Mouse (Mus musculus) embryo, embryonic 10 days (tissue): ENCODE data around the gene 4930558K02Rik.
A peak's percentile ranks its signal among the peaks of the same experiment; 100 is the strongest.

Experiments
- DNase-seq: peaks from one replicate; pipeline ENCODE4 v3.0.0-alpha.2; 2015; ENCODE audit warnings: low spot score

The 4930558K02Rik gene

DNA sequence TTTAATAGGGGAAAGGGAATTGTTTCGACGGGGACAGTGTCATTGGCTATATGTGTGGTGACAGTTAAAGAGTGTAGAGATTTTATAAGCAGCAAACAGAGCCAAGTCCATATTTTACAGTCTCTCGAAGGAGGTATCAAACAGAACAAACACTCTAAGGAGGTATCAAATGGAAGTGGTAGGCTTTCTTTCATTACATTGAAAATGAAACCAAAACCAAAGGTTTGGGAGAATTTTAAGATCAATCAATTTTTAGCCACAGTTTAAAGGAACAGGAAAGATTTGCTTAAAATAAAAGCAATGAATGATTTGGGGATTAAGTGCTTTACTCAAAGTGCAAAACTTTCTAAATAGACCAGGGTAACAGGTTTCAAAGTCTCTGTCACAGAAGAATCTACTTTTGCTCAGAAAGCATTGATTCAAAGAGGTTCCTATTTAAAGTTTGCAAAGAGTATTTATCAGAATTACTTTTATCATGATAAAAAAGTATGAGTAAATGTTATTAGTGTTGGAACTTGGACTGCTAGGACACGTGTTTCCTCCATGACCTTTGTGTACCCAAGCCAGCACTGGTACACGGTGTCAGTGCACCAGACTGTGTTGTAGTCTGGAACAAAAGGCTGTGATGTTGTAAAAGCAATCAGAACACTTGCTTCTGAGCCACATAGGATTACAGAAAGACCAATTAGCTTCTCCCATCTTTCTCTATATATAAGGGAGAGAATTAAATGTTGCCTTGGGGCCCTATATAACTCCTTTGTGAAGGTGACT is 28.2 kb downstream of the 4930558K02Rik start:
- no peak for DNase-seq

DNA sequence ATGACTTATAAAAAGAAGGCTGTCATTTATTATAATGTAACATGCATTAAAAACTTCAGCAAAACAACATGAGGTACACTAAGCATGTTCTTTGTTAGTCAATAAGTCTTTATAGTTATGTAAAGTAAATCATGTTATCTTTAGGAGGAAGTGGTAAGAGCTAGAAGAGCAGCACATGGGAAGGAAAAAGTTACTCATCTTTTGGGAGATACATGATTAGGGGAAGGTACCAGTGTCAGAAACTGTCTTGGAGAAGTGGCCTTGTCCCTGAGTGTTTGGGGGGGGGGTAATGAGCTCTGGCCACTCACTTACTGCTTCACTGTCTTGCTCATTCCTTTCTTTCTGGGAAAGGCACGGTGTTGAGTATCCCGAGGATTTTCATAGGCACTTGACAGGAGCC is 37.4 kb downstream of the 4930558K02Rik start:
- no peak for DNase-seq

DNA sequence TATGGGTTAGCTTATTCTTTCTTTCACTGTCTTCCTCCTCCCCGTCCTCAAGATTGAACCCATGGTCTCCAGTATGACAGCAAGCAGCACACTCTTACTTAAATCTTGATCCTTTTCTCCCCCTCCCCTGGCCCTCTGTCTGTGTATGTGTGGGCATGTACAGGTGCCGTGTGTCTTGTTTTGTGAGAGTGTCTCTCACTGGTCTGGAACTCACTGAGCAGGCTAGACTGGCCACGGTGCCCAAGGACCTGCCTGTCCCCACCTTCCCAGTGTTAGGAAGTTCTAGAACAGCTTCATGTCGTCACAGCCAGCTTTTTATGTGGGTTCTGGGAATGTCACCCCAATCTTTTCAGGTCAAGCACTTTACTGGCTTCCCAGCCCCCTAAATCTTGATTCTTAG is 47.1 kb downstream of the 4930558K02Rik start:
- DNase-seq = no peak

DNA sequence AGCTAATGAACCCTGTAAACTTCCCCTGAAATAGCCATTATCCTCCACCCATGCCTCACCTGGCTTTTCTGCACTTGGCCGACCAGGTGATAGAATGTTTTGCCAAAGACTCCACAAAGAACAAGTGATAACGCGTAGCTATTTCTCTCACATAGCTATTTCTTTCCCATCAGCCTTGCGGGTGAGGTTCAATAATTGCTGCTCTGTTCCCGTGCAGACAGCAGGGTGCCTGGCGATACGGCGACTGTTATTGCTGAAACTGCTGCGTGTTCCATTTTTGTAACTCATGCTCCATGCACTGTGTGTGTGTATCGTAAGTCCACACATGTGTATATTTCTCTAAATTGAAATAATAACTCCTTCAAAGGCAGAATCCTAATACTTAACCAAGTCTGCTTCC is 47.6 kb downstream of the 4930558K02Rik start:
- DNase-seq = no peak

DNA sequence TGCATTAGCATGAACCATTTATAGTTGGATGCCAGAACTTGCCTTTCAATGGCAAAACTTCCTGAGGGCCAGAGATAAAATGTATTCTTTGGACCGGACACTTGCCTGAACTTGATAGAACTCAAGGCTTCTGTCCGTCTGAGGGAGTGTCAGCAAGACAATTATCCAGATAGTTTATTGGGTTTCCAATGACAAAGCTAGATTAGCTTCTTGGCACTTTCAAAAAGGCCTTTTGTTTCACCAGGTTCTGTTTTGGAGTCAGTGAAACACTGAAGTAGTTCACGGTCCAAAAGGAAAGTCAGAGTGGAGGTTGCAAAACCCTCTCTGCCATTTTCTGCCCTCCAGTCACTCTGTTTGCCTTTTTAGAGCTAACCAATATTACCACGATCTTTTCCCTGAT is 48.1 kb downstream of the 4930558K02Rik start:
- DNase-seq = no peak

DNA sequence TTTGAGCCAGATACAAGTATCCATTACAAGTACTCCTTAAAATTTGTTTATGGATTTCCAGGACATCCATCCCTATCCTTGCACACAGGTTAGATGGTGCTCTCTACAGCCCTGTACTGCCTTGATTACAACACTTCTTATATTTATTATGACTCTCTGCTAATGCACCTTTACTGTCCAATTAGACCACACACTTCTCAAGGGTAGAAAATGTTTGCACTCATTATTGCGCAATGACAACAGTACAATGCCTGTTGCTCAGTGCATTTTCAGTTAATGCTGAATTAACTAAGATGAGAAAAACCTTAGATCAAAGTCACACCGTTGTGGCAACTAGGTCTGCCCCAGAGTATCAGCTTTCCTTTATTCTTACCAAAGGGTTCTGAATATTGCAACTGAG is 51.5 kb downstream of the 4930558K02Rik start:
- no peak for DNase-seq

DNA sequence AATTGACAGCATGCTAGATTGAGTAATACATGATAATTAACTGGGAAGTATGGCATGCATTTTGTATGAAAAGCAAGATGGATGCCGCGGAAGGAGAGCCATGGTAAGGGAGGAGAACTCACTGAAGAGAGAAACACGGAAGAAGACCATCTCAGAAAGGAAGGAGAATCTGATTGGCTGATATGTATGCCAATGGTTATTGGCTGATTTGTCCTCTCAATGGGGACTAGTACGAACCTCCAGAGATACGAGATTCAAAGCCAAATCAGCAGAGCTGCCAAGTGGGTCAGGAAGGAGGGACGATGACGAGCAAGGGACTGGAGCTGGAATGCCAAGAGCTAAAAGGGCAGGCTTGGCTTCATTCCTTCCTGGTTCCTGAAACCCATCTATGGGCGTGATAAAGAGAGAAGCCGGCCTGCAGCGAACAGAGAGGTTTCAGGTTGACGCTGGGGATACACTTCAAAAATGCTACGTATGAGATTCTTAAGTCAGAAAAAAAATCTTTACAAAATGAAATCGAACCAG is 54.1 kb downstream of the 4930558K02Rik start:
- no peak for DNase-seq

DNA sequence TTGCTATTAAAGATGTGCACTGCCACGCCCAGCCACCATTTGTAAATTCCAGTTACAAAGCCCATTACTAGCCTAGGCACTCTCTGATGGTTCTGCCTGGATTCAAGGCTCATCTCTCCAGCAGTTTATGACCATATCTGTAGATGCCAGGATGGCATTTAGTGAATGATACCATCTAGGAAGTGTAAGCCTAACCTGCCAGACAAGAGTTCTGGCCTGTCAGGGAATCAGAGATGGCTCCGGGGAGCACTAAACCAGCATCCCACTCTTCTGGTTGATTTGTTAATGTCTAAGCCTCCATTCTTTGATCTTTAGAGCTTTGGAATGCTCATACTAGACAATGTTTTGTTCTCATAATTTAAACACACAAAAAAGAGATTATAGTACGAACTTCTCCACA is 55.1 kb downstream of the 4930558K02Rik start:
- no peak for DNase-seq

DNA sequence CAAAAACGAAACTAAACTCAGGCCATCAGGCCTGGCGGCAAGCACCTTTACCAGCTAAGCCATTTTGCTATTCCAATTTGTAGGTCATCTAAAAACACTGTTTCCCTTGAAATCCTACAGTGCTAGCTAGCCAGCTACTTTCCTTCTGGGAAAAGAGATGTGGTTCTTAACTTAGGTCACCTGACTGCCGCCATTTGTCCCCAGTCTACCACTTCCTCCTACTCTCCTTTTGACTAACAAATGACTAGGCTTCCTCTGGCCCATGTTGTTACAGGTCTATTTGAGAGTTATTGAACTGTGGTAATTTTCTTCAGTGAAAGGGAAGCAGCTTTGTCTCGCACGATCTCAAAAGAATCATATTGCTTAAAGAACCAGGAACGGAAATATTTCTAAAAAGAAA is 57.5 kb downstream of the 4930558K02Rik start:
- DNase-seq = no peak

DNA sequence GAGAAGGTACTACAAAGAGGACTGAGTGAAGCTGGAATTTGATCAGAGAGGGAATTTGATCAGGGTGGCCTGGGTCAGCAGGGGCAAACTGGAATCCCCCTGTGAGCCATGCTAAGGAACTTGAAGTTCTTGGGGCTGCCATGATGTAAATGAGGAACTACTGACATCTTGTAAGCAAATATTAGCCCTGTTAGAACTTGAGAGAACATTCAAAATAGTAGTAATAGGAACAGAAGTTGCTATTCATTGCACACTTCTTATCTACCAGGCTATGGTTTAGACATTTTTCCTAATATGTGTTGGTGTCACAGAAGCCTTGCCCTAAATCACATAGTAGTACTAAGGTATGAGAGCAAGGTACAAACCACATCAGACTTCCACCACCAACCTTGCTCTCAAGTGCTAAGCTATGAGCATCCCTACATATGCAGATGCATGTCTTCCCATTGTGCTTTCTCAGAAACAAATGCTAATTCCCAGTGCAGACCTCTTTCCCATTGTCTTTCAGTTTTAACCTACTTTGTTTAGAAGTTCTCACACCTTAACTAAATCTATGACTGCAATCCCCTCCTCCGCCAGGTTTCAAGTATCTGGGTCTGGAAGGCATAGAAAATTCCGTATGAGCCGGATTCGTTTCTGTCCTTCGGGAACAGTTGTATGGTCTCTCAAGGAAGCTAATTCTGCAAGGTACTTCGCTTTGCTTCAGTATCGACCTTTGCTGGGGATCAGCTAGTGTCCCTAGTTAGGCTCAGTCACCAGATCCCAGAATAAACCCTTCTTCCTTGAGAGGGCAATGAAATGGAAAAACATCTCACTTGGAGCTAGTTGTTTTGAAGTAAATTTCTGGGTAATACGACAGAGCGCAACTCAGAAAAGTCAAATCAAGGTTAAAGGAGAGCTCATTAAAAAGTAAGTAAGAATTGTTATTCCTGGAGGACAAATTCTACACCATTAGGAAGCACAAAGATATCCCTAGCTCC is 58.7 kb downstream of the 4930558K02Rik start:
- no peak for DNase-seq

DNA sequence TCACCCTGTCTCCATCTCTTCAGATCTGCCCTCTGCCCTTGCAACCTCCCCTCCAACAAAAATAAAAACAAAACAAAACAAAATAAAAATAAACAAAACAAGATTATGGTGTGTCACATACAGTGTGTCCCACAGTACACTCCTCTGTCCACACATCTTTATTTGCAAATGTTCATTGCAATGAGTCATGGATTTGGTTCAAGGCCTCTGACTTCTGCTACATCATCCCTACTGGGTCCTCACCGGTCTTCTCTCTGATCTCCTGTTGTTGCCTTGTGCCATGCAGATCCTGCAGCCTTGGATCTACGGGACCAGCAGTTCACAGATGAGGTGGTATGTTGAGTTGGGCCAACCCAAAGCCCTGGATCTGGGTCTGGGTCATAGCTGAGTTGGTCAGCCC is 59.8 kb downstream of the 4930558K02Rik start:
- no peak for DNase-seq

DNA sequence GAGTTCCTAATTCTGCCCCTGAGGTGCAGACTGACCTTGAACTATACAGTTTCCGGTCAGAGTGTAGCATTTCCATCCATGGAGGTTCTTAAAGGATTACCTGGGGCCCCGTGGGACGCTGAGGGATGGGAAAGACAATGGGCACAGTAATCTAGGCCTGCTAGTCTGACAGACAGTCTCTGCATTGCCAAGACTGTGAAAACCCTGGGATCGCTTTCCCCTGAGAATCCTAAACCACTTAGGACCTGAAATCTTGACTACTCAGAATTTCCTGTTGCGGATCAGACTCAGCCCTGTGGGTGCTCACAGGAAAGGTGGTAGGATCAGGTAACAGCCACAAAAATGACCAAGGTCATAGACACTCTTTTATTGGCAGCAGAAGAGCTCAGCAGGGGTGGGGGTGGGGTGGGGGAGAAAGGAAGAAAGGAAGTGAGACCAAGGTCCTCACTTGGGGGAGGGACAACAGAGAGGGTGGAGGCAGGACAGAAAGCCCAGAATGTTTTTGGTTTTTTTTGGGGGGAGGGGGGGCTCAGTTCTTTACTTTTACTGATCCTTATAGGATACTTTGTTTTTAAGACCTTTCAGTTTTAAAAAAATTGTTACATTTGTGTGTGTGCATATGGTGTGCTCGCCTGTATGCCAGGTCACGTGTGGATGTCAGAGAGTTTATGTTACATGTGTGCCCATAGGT is 60.6 kb downstream of the 4930558K02Rik start:
- peak; percentile 9 for DNase-seq

DNA sequence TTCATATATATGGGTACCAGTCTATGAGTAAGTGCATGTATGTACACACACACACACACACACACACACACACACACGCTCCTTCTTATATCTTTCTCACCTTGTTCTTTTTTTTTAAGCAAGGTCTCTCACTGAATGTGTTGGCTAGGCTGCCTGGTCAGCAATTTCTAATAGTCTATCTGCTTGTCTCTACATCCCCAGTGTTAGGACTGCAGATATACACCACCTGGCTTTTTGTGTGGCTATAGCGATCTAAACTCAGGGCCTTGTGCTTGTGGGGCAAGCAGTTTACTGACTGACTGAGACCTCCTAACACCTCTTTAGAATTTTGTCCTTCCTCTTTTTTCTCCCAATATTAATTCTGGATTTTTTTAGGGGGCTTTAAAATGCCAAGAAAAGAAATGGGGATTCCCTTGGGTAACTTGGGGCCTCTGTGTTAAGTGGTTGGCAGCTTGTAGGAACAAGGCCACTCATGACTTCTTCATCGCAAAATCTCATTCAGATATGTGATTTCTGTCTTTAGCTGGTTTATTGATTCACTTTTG is 61.4 kb downstream of the 4930558K02Rik start:
- no peak for DNase-seq

DNA sequence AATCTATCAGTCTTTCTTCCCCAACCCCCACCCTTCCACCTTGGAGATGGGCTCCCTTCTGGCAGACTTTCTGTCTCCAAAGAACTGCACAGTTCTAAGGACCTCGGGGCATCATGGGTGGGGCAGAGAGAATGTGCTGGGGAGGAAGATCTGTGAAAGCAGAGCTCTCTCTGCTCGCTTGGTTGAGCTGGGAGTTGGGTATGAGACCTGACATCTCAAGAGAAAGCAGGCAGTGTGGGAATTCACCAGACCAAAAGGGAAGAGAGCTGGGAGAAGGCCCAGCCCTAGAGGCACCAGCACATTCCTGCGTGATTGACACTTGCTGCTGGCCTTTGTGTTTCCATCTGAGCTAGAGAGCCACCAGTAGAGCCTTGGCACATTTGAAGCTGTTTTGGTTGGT is 63.4 kb downstream of the 4930558K02Rik start:
- DNase-seq = peak; percentile 26

DNA sequence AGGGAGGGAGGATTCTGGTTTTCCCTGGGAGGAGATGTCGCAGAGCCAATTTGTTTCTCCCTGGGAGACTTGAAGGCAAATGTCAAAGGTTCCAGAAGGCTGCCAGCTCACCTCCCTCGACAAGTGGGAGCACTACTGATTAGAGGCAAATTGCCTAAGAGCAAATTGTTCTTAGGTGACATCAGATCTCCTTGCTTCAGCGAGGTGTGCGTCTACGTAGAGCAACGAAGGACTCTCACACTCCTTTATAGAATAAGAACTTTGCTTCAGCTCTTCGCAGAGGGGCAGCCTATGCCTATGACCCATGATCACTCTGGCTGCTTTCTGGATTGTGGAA is 65.8 kb downstream of the 4930558K02Rik start:
- DNase-seq = no peak

DNA sequence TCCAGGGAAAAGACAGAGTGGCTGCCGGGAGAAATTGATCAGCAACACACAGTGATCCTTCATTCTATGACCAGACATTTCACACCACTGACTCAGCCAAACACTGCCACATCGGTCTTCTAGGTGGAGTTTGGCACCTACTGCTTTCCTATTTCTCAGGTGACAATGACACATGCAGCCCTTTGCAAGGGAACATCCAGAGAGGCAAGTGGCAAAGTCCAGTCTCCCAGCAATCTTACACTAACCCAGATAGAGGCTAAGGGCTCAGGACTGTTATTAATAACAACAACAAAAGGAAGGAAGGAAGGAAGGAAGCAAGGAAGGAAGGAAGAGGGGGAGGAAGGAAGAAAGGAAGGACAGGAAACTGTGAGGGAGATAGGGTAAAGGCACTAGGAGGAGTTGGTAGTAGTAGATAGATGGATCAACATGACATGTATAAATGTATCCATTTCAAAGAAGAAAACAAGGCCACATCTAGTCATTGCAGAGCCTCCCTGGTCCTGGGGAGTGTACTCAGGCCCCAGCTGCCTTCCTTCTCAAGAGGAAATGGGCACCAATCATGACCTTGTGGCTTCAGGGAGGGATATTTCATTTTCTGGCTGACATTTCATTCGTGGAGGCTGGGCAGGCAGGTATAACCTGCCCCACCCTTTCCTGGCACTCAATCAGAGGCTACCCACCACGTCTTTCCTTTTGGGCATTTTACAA is 66.3 kb downstream of the 4930558K02Rik start:
- no peak for DNase-seq

DNA sequence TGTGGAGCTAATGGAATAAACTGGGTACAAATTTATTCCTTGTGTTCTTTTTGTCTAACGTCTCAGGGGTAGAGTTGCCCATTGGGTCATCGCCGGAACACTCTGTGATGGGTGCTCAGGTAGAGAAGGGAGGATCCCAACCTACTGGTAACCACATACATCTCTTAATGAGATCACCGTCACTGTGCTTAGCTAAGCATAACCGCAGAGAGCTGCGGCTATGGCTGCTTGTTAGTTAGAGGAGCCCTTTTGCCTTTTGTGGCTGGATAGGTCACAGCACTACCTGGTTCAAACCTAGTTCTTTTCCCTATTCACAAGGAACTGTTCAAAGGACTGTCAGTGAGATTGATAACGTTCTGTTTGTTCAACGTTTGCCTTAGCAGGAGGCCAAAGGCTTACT is 70.4 kb downstream of the 4930558K02Rik start:
- DNase-seq = no peak

DNA sequence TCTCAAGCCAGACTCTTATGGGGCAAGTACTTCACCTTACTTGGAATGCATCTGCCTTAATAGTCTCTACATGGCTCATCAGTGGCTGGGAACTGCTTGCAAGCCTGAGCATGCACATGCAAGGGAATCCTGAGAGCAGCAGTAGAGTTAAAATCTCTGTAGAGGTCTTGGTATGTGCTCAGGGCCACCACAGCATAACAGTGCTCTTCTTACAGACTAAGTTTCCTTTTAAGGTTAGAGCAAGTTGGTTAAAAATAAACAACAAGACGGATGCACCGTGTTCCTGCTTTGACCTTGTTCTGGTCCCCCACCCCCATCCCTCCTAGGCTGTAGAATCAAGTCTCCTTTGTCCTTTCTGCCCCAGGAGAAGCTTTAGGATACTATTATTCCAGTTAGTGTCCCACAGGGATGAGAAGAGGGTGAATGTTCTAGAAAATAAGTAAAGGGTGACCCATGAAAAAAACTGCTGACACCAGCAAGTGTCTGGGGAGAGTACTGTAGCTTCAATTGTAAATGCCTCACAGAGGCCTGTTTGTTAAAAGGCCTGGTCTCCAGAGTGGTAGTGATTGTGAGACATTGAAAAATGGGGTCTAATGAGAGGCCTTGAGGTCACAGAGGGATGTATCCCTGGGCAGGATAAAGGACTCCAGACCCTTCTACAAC is 71.5 kb downstream of the 4930558K02Rik start:
- no peak for DNase-seq

DNA sequence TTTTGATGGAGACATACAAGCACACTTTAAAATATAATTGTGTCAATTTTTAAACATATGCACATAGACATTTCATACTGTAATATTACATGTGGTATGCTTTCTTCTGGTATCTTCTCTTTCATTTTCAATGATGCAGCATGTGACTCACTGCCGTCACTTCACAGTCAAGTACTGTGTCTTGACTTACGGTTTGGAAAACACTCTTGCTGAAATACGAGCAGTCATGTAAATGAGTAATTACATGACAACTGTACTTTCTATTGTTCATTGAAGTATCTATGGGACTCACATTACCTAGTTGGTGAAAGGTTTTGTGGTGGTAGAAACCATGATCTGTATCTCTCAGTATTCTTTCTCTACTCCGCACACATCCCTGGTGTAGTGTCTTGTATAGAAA is 72.3 kb downstream of the 4930558K02Rik start:
- DNase-seq = no peak

DNA sequence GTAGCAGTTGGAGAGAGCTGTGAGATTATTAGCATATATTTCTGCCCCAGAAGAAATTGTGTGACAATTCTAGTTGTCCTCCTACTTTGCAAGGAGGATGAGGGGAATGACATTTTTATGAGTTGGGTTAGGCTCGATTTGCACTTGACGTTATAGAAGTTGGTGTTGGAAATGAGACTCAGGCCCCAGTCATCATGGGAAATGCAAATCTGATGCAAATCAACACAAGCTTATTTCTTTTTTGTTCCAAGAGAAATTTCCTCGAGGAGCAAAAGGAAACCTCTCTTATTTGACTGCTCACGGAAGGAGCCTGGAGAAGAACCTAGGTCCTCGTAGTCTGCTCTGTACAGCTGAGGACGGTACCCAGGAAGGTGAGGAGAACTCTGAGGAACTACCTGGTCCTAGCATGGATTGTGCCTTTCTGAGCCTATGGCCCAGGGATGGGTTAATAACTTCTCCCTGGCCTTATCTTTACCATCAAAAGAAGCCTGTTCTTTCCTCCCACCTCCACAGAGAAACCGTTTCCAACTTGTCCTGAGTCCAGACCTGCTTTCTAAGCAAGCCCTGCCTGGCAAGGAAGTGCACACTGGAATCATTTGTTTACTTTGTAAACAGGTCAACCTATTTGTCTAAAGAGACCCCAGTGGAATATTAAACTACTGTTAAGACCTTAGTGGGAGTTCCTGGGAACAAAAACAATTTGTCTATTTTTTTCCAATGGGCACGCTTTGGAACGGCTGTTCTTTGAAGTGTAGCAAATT is 76.6 kb downstream of the 4930558K02Rik start:
- no peak for DNase-seq
